Mouse (Mus musculus) embryonic fibroblast, embryonic 13.5 days (primary cell): ENCODE results near the gene Slc35e3.

ENCODE experiments used
- CTCF ChIP-seq: IDR thresholded peaks from 2 replicates; pipeline ENCODE4 v1.5.1; 2011; ENCODE audit warnings: mild to moderate bottlenecking, control low read depth, low read length, moderate library complexity, borderline replicate concordance; ENCODE audit not compliant: insufficient read depth
- POLR2A ChIP-seq: IDR thresholded peaks from 2 replicates; pipeline ENCODE4 v1.6.1; 2011; ENCODE audit warnings: low read depth, mild to moderate bottlenecking, control low read depth, low read length, moderate library complexity

DNA sequence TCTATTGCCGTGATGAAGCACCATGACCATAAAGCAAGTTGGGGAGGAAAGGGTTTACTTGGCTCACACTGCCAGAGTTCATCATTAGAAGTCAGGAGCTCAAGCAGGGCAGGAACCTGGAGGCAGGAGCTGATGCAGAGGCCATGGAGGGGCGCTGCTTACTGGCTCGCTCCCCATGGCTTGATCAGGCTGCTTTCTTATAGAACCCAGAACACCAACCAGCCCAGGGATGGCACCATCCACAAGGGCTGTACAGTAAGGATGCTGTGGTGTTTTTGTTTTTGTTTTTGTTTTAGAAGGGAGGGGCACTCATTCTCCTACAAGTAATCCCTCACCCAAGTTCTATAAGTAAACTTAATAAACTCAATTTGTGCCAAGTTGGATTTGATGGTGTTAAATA lies 29.5 kb downstream of the Slc35e3 start:
- TF ChIP-seq CTCF (no peak), POLR2A (no peak)
